Mouse (Mus musculus): ENCODE measurements around the gene C530008M17Rik.

C530008M17Rik gene

DNA sequence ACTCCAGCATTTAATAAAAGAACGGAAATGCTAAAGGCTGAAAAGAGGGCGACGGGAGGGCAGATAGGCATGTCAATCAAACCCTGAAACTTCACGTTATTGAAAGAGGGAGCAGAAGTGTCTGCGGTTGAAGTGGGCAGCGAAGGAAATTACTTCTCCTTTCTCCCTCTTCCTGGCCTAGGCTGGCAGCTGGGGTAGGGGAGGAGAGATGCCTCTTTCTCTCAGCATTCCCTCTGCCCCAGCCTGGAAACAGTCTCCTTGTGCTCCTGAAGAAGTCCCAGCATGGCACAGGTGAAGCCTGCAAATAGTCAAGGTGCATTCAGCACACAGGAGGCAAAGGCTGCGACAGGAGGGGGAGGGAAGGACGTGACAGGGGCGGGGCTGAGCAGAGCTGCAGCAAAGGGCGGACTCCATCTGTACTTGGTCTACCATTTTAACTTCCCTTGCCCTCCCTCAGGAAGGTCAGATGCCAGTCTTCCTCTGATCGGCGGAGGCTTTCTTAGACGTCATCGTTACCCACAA, 122.8 kb downstream of the C530008M17Rik start:
- no peak for DNase-seq

DNA sequence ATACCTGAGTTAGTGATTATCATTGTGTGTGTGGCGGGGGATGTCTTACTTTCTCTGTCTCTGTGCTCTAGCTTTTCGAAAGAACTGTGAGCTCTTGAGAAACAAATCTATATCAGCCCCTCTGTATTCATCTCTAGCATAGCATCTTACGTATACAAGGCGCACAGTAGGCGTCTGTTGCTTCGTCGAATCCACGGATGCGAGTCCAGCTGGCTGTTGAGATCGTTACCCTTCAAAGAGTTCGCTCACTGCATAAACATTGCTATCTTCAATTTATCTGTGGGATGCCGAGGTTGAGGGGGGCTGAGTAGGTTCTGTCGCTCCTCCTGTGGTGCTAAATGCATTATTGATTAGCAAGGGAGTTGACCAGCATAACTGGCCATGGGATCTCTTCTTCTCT, 125.6 kb downstream of the C530008M17Rik start:
- no peak for DNase-seq

DNA sequence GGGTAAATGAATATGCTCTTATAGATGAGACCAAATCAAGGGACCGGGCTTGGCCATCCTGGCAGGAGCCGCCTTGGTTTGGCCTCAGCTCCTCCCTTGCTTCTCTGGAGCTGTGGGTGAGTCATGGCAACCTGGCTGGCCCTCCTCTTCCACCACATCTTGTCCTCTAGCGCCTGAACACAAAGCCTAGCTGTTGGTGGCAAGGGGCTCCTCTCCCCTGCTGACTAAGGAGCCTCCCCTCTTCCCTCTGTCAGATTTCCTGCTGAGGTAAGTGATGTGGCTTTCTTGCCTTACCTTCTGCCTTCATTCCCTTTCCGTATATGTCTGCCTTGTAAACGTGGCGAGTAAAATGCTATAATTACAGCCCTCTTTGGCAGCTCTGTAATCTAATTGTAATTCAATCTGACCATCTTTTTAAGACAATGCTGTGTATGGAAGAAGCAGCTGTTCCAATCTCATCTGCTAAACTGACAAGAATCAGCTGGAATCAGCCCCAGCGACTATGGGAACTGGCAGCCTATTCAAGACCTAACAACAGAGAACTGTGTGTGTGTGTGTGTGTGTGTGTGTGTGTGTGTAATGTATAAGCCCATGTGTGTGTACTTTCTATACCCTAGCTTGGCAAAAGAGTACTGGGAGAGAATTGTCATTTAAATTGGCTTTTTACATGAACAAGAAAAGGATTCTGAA, 126.2 kb downstream of the C530008M17Rik start:
- DNase-seq, result peak; percentile 23

DNA sequence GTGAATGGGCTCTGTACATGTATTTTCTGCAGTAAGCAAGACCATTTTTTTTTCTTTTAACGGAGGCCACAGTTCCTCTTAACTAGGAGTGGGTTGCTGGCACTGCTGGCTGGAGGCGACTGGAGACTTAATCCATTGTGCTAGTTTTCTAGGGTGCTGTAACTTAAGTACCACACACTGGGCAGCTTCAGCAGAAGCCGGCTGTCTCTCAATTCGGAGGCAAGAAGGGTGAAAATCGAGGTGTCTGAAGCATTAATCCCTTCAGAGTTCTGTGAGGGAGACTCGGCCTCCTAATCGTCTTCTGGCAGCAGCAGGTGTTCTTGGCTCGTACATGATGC, 126.8 kb downstream of the C530008M17Rik start:
- no peak for DNase-seq

DNA sequence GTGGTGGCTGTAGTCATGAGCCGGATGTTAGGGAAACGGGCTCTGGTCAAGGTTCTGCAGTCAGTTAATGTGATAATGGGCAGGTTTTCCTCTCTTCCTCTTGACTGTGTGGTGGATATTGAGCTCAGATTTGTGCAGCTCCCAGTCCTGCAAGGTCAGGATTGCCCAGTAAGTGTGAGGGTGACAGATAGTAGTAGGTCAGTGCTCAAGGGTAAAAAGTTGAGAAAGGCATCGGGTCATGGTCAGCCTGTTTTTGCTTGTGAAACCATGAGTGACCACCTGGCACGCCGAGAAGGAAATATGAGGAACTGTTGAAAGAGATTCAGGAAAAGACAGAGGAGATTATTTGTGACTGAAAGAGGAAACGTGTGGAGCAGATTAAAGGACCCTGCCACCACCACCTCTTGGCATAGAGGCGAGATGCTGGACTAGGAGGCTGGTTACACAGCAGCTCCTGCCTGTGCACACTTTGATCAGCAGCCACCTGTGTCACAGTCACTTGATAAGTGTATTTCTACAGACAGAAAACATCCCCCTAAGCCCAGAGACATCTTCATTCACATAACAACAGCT, 127.9 kb downstream of the C530008M17Rik start:
- DNase-seq, result no peak

DNA sequence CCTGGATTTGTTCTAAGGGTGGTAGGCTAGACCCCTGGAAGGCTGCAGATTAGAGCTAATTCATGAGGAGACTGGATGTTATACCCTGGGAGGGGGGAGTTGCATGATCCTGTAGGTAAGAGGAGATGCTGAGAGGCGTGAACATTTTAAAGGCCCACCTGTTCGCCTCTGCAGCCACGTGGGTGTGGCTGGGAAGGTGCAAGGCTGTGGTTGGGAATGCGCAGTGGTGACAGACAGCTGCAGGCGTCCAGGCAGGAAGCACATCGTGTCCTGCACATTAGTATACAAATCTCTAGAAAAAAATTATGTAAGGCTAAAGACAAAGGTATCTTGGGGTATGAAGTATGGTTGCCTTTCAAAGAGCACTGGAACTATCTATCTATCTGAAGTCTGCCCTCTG, 128.7 kb downstream of the C530008M17Rik start:
- no peak for DNase-seq

DNA sequence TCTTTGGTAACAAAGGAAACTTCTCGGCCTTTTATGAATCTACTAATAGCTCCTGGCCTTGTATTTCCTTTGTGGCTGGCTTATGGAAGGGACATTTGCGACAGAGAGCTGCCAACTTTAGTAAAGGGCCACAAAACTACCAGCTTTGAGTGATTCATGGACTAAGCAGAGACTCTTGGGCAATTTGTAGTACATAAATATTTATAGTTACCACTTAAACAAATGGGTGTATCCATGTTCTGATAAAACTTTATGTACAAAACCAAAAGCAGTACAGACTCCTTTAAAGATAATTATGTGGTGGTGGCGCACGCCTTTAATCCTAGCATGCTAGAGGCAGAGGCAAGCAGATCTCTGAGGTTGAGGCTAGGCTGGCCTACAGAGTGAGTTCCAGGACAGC, 133.6 kb downstream of the C530008M17Rik start:
- DNase-seq, result no peak

DNA sequence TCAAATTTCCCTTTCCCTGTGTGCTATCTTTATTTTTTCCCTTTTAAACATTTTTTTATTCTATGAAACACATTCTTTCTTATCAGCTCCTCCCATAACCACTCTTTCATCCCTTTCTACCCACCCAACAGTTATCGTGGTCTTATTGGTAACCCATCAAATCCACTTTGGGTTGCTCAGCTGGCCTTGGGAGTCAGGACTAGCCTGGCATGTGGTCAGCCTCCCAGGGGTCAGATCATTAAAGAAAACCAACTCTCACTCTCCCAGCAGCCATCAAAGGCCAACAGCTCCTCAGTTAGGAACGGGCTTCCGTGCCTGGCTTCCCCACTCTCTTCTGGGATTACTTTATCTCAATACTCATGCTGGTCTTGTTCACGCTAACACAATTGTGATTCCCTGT, 135.0 kb downstream of the C530008M17Rik start:
- no peak for DNase-seq

DNA sequence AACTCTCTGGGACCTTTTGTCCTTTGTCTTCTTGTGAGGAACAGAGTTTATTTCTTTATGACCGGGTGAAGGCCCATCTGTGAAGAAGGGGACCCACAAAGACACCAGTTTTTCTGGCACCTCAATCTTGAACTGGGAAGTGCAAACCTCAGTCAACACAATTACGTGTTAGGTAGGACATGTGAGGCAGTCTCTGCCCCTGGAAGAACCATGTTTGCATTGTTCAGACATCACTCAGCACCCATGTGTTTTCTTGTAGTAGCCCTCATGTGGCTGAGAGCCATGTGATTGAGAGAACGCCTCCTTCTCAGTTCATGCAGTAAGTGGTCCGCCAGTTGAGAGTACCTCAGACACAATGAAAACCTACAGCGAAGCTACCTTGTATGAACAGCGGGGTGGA, 136.4 kb downstream of the C530008M17Rik start:
- no peak for DNase-seq

DNA sequence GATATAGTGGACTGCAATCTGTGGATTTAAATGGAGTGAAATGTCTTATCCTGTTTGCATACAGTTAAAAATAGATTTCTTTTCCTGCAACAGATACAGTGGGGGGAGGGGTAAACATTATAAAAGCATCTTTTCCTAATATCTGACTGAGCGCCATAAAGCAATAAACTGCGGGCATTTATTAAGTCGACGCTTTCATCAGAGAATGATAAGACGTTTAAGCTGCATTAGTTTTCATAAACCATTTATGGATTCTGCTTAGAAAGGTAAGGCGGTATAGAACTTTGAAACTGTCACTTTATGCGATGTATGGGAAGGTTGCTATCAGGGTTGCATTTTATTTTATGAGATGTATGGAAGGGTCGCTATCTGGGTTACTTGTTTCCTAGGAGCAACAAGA, 141.7 kb downstream of the C530008M17Rik start:
- DNase-seq, result no peak

DNA sequence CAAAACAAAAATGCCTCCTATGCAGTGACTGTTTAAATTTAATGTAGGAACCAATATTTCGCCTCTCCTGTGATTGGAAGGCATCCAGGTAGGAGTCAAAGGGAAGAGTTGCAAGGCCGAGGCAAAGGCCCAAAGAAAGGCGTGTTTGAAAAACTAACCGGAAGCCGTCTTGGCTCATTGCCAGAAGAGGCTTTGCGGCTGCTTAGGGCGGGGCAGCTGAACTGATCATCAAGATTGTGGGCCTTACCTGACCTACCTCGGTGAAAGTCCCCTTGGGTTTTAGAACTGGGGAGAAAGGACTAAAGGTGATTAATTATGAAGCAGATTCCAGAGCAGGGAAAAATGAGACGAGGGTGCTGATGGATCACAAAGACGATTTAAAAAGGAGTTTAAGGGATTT, 143.2 kb downstream of the C530008M17Rik start:
- no peak for DNase-seq

DNA sequence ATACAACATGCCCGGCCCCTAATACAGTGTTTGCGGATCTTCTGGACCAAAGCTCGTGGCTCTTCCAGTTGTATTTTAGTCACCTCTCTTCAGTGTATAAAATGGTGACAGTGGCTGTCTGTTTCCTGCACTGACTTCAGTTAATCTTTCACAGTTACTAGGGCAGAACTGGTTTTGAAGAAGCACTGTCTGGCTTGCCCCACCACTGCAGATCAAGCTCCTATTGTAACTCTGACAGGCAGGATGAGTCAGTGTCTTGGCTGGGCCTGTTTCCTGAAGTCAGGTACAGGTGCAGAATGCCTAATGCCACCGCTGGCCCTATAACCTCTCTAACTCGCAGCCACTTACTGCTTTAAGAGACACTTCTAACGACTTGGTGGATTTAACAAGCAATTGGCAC, 152.7 kb downstream of the C530008M17Rik start:
- DNase-seq, result no peak

DNA sequence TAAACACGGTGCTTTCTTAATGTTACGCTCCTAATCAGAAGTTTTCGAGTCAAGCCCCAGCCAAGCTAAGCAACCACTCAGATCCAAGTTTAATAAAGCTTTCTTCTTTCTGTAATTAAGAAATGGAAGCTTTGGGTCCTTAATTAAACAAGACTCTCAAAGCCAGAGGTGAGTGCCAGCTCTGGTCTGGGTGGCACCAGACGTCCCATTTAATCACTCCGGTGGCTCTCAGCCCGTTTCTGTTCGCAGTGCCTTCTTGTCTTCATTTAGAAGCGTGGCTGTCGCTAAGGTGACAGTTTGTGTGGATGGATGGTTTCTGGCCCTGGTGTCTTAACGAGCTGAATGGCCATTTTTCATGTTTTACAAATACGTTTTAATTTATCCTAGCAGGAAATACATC, 158.7 kb downstream of the C530008M17Rik start:
- no peak for DNase-seq

DNA sequence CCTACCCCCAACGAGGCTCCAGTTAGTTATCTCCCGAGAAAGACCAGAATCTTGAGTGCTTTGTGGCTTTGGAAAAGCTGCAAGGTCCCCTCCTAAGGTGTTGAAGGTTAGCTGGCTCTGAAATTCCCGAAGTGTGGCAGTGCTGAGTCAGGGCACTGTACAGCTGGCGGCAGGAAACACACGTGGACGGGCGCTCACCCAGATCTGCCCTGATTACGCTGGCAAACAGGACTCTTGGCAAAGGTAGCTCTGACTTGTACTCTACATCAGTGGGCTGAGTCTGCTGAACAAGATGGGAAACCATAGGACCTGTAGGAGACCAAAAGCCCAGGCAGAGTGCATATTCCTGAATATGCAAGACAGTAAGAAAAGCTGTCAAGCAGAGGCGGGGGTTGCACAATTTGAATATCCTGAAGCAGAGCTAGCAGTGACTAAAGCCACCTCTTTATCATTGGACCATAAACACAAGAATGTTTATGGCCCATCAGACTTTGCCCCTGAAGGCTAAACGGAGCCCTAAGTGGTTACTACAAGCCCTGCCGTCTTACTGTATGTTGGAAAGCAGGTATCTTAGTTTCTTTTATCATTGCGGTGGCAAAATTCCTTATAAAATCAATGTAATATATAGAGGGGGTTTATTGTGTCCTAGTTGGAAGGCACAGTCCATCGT, 159.6 kb downstream of the C530008M17Rik start:
- DNase-seq, result no peak

DNA sequence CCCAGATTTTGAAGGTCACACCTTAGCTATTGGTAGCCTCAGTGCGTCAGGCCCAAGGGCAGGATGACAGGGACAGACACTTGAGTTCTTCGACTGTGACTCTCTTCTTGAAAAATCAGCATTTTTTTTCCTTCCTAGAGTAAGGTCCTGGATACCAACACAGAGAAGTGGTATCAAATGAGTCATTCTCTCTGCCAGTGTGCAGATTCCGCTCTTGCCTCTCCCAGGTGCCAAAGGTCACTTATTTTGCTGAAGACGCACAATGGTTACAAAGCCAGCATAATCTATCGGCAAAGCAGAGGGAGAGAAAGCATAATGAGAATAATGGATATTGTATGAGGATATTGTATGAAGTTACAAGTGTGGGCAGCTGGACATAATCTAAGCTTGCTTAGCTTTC, 160.4 kb downstream of the C530008M17Rik start:
- DNase-seq, result no peak

DNA sequence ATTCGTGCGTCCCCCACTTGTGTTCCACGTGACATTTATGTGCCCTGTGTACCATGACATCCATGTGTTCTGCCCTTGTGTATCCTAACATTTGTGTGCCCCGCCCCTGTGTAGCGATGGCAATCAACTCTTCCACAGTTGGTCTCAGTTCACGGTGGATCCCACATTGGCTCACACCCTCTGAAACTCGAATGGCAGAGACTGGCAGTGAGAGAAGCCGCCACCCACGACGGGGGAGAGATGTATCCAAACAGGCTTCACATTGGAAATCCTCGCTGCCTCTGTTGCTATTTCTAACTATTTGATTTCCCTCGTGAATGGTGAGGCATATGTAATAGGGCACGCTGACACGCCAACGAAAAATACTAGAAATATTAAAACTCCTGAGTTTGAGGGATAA, 161.4 kb downstream of the C530008M17Rik start:
- no peak for DNase-seq

DNA sequence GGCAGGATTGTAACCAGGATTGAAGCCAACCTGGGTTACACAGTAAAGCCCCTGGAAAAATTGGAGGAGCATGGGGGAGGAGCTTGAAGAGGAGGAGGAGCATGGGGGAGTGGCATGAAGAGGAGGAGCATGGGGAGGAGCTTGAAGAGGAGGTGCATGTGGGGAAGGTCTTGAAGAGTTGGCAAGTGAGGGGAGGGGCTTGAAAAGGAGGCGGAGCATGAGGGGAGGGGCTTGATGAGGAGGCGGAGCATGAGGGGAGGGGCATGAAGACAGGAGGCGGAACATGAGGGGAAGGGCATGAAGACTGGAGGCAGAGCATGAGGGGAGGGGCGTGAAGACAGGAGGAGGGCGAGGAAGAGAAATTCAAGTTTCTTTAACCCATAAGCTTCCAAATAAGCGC, 162.5 kb downstream of the C530008M17Rik start:
- no peak for DNase-seq

DNA sequence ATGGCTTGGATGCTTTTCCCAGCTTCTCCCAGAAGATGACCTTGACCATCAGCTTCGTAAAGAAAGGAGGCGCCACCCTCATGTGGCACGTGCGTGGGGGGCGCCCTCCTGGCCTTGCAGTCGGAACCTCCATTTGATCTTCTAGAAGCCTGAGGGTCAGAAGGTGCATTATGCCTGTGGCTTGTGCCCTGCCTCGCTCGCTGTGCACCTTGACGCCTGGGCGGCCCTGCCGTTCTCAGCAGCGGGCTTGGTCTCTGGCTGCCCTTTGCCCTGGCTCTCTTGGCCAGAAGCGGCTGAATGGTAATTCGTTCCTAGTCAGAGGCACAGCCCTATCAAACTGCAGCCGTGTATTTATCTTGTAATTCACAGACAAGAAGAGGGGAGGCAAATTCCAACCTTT, 165.8 kb downstream of the C530008M17Rik start:
- no peak for DNase-seq

DNA sequence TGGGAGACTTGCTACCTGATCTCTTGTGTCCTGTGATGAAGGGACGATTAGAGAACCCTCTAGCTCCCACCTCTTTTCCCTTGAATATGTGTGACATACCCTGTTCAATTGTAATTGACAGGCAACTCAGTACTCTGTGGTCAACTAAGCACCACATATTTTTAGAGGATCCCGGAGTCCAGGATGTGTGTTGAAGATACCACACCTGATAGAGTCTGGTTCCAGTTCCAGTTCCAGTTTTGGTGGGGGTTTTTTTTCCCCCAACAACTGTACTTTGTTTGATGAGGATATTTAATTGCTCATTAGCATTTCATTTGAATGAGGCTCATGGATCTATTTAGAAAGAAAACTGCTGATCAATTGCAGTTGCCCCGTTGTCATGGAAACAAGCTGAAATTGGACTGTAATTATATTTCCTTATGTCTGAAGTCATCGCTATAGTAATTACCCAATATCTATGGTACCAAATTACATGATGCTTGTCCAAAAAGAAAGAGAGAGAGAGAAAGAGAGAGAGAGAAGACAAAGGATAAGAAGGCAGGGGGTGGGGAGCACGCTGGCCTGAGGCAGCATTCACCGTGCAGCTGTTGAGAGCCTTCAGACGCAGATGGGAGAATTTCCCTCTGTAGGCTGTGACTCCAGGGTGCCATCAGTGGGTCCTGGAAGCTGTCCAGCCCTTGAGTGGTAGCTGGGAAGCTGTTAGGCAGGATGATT, 172.4 kb downstream of the C530008M17Rik start:
- DNase-seq, result no peak

DNA sequence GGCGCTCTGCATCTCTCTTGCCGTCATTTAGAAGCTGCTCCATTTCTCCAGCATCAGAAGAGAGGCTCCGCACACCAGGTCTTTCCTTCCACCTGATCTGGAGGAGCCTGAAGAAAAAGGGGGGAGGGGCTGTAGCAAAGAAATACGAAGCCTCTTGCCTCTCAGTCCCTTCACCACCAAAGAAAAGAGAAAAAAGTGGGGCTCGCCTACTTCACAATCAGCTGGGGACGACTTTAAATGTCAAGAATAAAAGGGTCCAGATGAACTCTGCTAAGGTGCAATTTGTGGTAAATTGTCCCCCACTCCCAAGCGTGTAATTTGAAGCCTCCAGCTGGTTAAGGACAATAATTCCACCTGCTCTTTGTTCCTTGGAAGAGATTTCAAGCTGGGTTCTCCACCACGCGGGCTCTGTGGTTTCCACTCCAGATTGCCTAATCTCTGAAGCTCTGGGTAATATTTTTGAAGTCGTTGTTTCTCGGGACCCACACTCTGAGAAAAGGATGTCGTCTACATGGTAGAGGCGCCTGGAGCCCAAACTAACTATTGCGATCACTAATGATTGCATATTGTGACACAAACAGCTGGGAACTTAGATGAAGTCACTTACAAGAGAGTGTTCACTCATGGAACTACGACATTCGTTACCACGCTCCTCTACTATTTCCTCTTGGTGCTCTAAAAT, 176.4 kb downstream of the C530008M17Rik start:
- DNase-seq, result no peak

DNA sequence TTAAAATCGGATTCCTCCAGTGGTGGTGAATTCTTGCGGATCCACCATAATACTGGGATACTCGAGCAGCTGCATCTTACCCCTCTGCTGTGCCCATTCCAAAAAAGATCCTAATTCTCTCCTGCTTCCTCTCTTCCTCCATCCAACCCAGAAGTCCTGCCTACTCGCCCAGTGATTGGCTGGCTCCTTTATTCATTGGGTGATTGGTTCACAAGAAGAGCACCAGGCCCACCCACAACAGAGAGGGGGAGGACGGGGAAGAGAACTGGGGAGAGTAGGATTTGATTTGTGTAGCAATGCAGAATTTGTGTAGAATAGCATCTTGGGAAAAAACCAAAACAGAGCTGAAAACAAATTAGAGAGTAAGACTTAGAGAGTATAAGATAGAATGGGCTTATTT, 180.7 kb downstream of the C530008M17Rik start:
- DNase-seq, result no peak

DNA sequence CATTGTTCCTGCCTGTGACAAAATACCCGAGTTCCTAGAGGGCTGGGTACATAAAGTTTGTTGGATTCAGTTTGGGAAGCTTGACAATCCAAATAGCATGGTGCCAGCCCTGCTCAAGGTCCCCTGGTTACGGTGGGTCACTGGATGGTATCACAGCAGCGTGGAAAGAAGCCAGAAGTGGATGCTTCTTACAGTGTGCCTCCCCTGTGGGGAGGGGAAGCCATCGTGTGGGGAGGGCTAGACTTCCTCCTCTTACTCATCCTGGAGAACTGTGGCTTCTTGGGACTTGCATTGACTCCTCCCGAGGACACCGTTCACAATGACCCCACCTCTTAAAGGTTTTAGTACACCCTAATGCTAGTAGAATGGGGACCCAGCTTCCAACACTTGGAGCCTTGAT, 183.5 kb downstream of the C530008M17Rik start:
- no peak for DNase-seq

DNA sequence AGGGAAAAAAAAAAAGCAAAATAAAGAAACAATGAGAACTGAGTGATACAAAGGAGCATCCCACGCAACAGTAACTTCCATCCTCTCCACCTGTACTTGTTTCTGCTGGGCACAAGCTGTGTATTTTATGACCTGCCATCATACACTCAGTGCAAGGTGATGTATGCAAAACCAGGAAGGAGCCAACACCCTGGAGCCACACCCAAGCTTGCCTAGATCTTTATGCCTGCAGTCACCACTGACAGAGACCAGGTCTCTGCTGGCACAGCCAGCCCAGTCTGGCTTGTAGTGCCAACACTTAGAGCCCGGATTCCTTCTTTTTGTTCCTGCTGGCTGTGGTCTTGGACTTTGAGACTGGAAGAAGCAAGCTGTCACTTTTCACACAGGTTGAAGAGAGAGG, 185.5 kb downstream of the C530008M17Rik start:
- DNase-seq, result no peak
